Mouse (Mus musculus) thymus, adult 2 months (tissue): ENCODE results near the gene Rpl27.

Experiments
- CTCF ChIP-seq: fragments of 200-500 bp; IDR thresholded peaks from 2 replicates; pipeline ENCODE4 v1.5.1; 2012; ENCODE audit warnings: mild to moderate bottlenecking, control low read depth, low read length, moderate library complexity, borderline replicate concordance; ENCODE audit not compliant: control insufficient read depth, poor library complexity, insufficient read depth; ENCODE audit errors: extremely low read depth
- POLR2A ChIP-seq: fragments of 200-500 bp; IDR thresholded peaks from 2 replicates; pipeline ENCODE4 v1.6.1; 2012; ENCODE audit warnings: mild to moderate bottlenecking, low read length, control low read depth, moderate library complexity; ENCODE audit not compliant: control insufficient read depth, poor library complexity, insufficient read depth; ENCODE audit errors: extremely low read depth

- TF ChIP-seq POLR2A (no peak), CTCF (no peak)
These were observed 5.7 kb downstream of the Rpl27 start for GRCm38 (mm10) chr11:101447786-101448185.
